Mouse (Mus musculus): ENCODE data around the gene Unc5c. TPM values are rescaled to one million over a fixed set of nuclear protein-coding genes. Genes with fewer than 3 reads are reported as not detected.
A peak's percentile ranks its signal among the peaks of the same experiment; 100 is the strongest.

Unc5c gene
- polyA plus RNA-seq, 1 experiment from 2014 or later, result 26.6 TPM

GRCm38 (mm10) chr3:141745322-141745721 is 280.3 kb downstream of the Unc5c start:
- Histone ChIP-seq H3K9me3 (ENCODE audit: control insufficient read depth, low read length) (no peaks in the 10 kb centered on the region), H3K9ac (ENCODE audit: low read depth, low read length) (no peak overlapping the region), H3K36me3 (ENCODE audit: control insufficient read depth, insufficient read depth, low read length) (no peaks in the 10 kb centered on the region), H3K4me3 (ENCODE audit: low read length) (no peak overlapping the region), H3K4me1 (ENCODE audit: control insufficient read depth, insufficient read depth, low read depth, low read length) (no peaks in the 10 kb centered on the region), H3K27ac (ENCODE audit: low read depth, low read length) (no peak overlapping the region), H3K27me3 (replicated peaks; ENCODE audit: control insufficient read depth, insufficient read depth, low read length) (no peaks in the 10 kb centered on the region), H3K4me2 (ENCODE audit: low read length) (no peak overlapping the region)
- ATAC-seq, result no peak

GRCm38 (mm10) chr3:141748694-141749381 is 283.8 kb downstream of the Unc5c start:
- WGBS, result 90% methylated on average over 4 of the region's 4 CpGs
- H3K4me3 ChIP-seq (ENCODE audit: low read length), result no peak overlapping the region
- no peak overlapping the region for H3K27ac ChIP-seq (ENCODE audit: low read depth, low read length)
- H3K27me3 ChIP-seq (replicated peaks; ENCODE audit: control insufficient read depth, insufficient read depth, low read length), result no peaks in the 10 kb centered on the region
- H3K4me1 ChIP-seq (ENCODE audit: control insufficient read depth, insufficient read depth, low read depth, low read length), result no peaks in the 10 kb centered on the region
- H3K36me3 ChIP-seq (ENCODE audit: control insufficient read depth, insufficient read depth, low read length), result no peaks in the 10 kb centered on the region
- no peaks in the 10 kb centered on the region for H3K9me3 ChIP-seq (ENCODE audit: control insufficient read depth, low read length)
- ATAC-seq, result no peak
- no peak overlapping the region for H3K4me2 ChIP-seq (ENCODE audit: low read length)
- no peak overlapping the region for H3K9ac ChIP-seq (ENCODE audit: low read depth, low read length)

- H3K9me3 ChIP-seq (ENCODE audit: control insufficient read depth, low read length), result no peaks in the 10 kb centered on the region
- H3K4me2 ChIP-seq (ENCODE audit: low read length), result no peak overlapping the region
- no peak overlapping the region for H3K4me3 ChIP-seq (ENCODE audit: low read length)
- ATAC-seq, result peak; percentile 63
- WGBS, result 40% methylated on average over 7 of the region's 7 CpGs
- H3K9ac ChIP-seq (ENCODE audit: low read depth, low read length), result no peak overlapping the region
- H3K4me1 ChIP-seq (ENCODE audit: control insufficient read depth, insufficient read depth, low read depth, low read length), result no peaks in the 10 kb centered on the region
- no peaks in the 10 kb centered on the region for H3K27me3 ChIP-seq (replicated peaks; ENCODE audit: control insufficient read depth, insufficient read depth, low read length)
- no peaks in the 10 kb centered on the region for H3K36me3 ChIP-seq (ENCODE audit: control insufficient read depth, insufficient read depth, low read length)
- no peak overlapping the region for H3K27ac ChIP-seq (ENCODE audit: low read depth, low read length)
Observed at GRCm38 (mm10) chr3:141752172-141752571, 287.2 kb downstream of the Unc5c start.

- ATAC-seq, result no peak
- WGBS, result 75% methylated on average over 3 of the region's 3 CpGs
- Histone ChIP-seq H3K4me1 (ENCODE audit: control insufficient read depth, insufficient read depth, low read depth, low read length) (no peaks in the 10 kb centered on the region), H3K27ac (ENCODE audit: low read depth, low read length) (no peak overlapping the region), H3K36me3 (ENCODE audit: control insufficient read depth, insufficient read depth, low read length) (0 out of 2 replicates have a peak, but pooled peaks cover 2% of the 10 kb centered on the region), H3K9ac (ENCODE audit: low read depth, low read length) (no peak overlapping the region), H3K27me3 (replicated peaks; ENCODE audit: control insufficient read depth, insufficient read depth, low read length) (no peaks in the 10 kb centered on the region), H3K9me3 (ENCODE audit: control insufficient read depth, low read length) (no peaks in the 10 kb centered on the region), H3K4me3 (ENCODE audit: low read length) (no peak overlapping the region), H3K4me2 (ENCODE audit: low read length) (no peak overlapping the region)
Observed at GRCm38 (mm10) chr3:141757259-141757658, 292.2 kb downstream of the Unc5c start.

GRCm38 (mm10) chr3:141778411-141778919 is 313.4 kb downstream of the Unc5c start:
- Histone ChIP-seq H3K9ac (ENCODE audit: low read depth, low read length) (no peak overlapping the region), H3K36me3 (ENCODE audit: control insufficient read depth, insufficient read depth, low read length) (no peaks in the 10 kb centered on the region), H3K27ac (ENCODE audit: low read depth, low read length) (no peak overlapping the region), H3K4me1 (ENCODE audit: control insufficient read depth, insufficient read depth, low read depth, low read length) (no peaks in the 10 kb centered on the region), H3K27me3 (replicated peaks; ENCODE audit: control insufficient read depth, insufficient read depth, low read length) (no peaks in the 10 kb centered on the region), H3K4me3 (ENCODE audit: low read length) (no peak overlapping the region), H3K4me2 (ENCODE audit: low read length) (no peak overlapping the region), H3K9me3 (ENCODE audit: control insufficient read depth, low read length) (no peaks in the 10 kb centered on the region)
- 80% methylated on average over 8 of the region's 8 CpGs for WGBS
- ATAC-seq, result no peak

GRCm38 (mm10) chr3:141779186-141779585 is 314.2 kb downstream of the Unc5c start:
- no peak overlapping the region for H3K27ac ChIP-seq (ENCODE audit: low read depth, low read length)
- ATAC-seq, result no peak
- H3K4me2 ChIP-seq (ENCODE audit: low read length), result no peak overlapping the region
- no peak overlapping the region for H3K9ac ChIP-seq (ENCODE audit: low read depth, low read length)
- 67% methylated on average over 3 of the region's 3 CpGs for WGBS
- H3K4me3 ChIP-seq (ENCODE audit: low read length), result no peak overlapping the region
- no peaks in the 10 kb centered on the region for H3K27me3 ChIP-seq (replicated peaks; ENCODE audit: control insufficient read depth, insufficient read depth, low read length)
- no peaks in the 10 kb centered on the region for H3K36me3 ChIP-seq (ENCODE audit: control insufficient read depth, insufficient read depth, low read length)
- no peaks in the 10 kb centered on the region for H3K9me3 ChIP-seq (ENCODE audit: control insufficient read depth, low read length)
- H3K4me1 ChIP-seq (ENCODE audit: control insufficient read depth, insufficient read depth, low read depth, low read length), result no peaks in the 10 kb centered on the region

GRCm38 (mm10) chr3:141782553-141782952 is 317.5 kb downstream of the Unc5c start:
- H3K4me2 ChIP-seq (ENCODE audit: low read length), result no peak overlapping the region
- H3K4me1 ChIP-seq (ENCODE audit: control insufficient read depth, insufficient read depth, low read depth, low read length), result no peaks in the 10 kb centered on the region; the same call in 1 of the 2 replicates
- H3K9me3 ChIP-seq (ENCODE audit: control insufficient read depth, low read length), result no peaks in the 10 kb centered on the region
- no peak overlapping the region for H3K27ac ChIP-seq (ENCODE audit: low read depth, low read length)
- no peak overlapping the region for H3K4me3 ChIP-seq (ENCODE audit: low read length)
- no peaks in the 10 kb centered on the region for H3K27me3 ChIP-seq (replicated peaks; ENCODE audit: control insufficient read depth, insufficient read depth, low read length)
- no peak for ATAC-seq
- H3K36me3 ChIP-seq (ENCODE audit: control insufficient read depth, insufficient read depth, low read length), result no peaks in the 10 kb centered on the region
- no peak overlapping the region for H3K9ac ChIP-seq (ENCODE audit: low read depth, low read length)
- WGBS, result 65% methylated on average over 4 of the region's 4 CpGs

- ATAC-seq, result no peak
- no peaks in the 10 kb centered on the region for H3K36me3 ChIP-seq (ENCODE audit: control insufficient read depth, insufficient read depth, low read length)
- H3K4me3 ChIP-seq (ENCODE audit: low read length), result no peak overlapping the region
- no peak overlapping the region for H3K4me2 ChIP-seq (ENCODE audit: low read length)
- no peaks in the 10 kb centered on the region; the same call in 1 of the 2 replicates for H3K4me1 ChIP-seq (ENCODE audit: control insufficient read depth, insufficient read depth, low read depth, low read length)
- WGBS, result 83% methylated on average over 8 of the region's 8 CpGs
- H3K9me3 ChIP-seq (ENCODE audit: control insufficient read depth, low read length), result no peaks in the 10 kb centered on the region
- H3K9ac ChIP-seq (ENCODE audit: low read depth, low read length), result no peak overlapping the region
- no peaks in the 10 kb centered on the region for H3K27me3 ChIP-seq (replicated peaks; ENCODE audit: control insufficient read depth, insufficient read depth, low read length)
- H3K27ac ChIP-seq (ENCODE audit: low read depth, low read length), result no peak overlapping the region
Observed at GRCm38 (mm10) chr3:141791026-141791780, 326.2 kb downstream of the Unc5c start.

GRCm38 (mm10) chr3:141792106-141792505 is 327.1 kb downstream of the Unc5c start:
- H3K27me3 ChIP-seq (replicated peaks; ENCODE audit: control insufficient read depth, insufficient read depth, low read length), result no peaks in the 10 kb centered on the region

More at GRCm38 (mm10) chr3:141792106-141792505, 327.1 kb downstream of the Unc5c start:
- no peak overlapping the region for H3K27ac ChIP-seq (ENCODE audit: low read depth, low read length)
- 84% methylated on average over 1 of the region's 1 CpGs for whole genome bisulfite sequencing
- no peak overlapping the region for H3K9ac ChIP-seq (ENCODE audit: low read depth, low read length)
- no peaks in the 10 kb centered on the region for H3K36me3 ChIP-seq (ENCODE audit: control insufficient read depth, insufficient read depth, low read length)
- H3K4me1 ChIP-seq (ENCODE audit: control insufficient read depth, insufficient read depth, low read depth, low read length), result no peaks in the 10 kb centered on the region
- no peak overlapping the region for H3K4me3 ChIP-seq (ENCODE audit: low read length)
- no peak overlapping the region for H3K4me2 ChIP-seq (ENCODE audit: low read length)
- no peak for ATAC-seq
- no peaks in the 10 kb centered on the region for H3K9me3 ChIP-seq (ENCODE audit: control insufficient read depth, low read length)

Data from hindbrain, embryonic 16.5 days (tissue).